Mouse (Mus musculus) thymus, postnatal 14 days (tissue): ENCODE results near the gene Nhp2.

ENCODE experiments used
- DNase-seq: peaks from one replicate; pipeline ENCODE4 v3.0.0; 2021

Nhp2 gene

DNA sequence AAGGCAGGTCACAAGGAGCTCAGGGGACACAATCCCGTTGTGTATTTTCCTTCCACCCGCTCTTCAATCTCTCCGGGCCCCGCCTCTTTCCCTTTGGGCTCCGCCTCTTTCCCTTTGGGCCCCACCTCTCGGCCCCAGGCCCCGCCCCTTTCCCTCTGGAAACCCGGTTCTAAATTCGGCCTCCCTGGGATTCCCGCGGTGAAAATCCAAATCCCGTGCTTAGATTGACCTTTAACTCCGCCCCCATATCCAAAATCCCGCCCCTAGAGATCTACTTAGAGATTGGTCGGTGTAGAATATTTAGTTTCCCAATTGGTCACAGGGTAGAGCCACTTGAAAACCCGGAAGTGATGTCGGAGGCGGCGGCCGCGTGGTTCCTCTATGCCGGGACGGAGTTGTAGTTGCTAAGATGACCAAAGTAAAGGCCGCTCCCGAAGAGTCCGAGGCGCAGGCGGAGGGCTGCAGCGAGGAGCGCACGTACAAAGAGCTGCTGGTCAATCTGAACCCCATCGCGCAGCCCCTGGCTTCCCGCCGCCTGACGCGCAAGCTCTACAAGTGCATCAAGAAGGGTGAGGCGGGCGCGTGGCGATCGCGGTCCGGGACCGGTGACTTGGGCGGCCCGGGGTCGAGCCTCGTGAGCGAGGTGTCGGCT, at the start of gene Nhp2:
Nhp2 (plus strand) TSS at position 327 of the 652 bp plus-strand sequence.
- peak; percentile 87 for DNase-seq

DNA sequence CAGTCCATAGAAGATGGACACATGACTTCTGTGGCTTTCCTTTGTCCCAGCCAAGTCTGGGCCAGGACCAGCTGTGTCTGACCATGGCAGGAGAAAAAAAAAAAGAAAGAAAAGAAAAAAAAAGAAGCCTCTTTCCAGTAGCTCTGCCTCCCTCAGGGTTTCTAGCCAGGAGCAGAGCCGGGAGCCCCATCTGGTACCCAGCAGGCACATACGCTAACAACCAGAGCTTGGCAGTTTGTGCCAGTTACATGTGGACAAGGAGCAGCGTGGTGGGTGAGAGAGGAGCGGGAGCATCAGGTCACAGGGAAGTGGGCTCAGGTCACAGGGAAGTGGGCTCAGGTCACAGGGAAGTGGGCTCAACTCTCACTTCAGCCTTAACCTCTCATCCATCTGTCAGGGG, 43.1 kb upstream of the Nhp2 start:
- no peak for DNase-seq

DNA sequence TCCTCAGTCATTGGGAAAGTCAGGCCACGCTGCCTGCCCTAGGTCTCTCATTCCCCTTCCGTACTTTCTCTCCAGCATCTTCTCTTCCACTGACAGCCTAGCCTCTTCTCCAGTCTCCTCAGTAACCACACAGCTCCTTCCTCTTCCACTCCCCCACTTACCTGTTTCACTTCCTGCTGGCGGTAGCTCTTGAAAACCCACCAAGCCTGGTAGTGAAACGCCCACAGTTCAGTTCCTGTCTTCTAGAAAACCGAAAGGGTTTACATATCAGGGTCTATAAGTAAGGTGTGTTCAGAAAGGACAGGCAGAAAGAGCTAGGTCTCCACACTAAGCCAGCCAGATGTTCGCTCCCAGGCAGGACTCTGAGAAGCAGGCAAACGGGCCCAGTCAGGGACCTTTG, 41.9 kb upstream of the Nhp2 start:
- peak; percentile 65 for DNase-seq

DNA sequence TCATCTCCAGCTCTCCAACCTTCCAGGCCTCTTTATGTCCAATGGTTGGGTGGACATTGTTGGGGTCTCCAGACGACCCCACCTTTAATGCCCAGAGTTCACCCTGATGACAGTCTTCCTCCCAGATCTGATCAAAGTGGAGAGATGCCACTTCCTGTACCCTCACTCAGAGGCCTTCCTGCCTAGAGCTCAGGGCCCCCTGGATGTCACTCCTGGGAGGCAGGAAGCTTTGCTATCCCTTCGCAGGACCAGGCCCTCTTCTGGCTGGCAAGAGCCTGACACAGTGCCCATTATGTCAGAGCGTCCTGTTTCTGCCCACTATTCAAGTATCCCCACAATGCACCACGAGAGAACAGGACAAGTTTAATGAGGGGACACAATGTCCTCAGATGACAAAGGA, 40.5 kb upstream of the Nhp2 start:
- DNase-seq: peak; percentile 60

DNA sequence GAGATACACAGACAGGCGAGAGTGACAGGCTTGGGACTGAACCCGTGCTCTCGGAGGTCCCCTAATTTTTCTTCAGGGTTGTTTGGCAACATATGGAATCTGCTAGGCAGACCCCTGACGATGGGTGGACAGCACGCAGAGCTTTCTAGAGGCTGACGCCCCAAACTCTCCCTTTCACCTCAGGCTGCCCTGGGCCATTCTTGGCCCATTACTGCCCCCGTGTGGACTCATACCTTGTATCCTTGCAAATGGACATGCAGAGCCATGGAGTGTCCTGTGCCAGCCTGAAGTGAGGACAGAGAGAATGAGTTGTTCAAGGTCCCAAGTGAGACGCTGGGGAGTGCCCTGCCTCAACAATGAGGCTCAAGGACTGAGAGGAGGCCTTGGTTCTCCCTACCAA, 36.8 kb upstream of the Nhp2 start:
- peak; percentile 75 for DNase-seq

DNA sequence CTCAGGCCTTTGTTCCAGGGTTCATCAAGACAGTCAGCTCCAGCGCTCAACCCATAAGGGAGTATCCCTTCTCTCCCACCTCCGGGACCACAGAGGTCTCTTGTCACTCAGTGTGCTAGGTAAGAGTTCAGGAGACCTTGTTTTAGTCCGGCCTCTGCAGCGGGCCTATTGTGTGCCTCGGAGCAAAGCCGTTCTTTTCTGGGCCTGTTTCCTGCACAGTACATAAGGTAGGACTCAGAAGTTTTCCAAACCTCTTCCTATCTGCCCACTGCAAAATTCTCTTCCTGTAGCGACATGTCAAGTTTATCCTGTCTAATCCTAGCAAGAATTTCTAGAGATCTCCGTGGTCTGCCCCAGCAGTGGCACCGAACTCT, 35.5 kb upstream of the Nhp2 start:
- no peak for DNase-seq

DNA sequence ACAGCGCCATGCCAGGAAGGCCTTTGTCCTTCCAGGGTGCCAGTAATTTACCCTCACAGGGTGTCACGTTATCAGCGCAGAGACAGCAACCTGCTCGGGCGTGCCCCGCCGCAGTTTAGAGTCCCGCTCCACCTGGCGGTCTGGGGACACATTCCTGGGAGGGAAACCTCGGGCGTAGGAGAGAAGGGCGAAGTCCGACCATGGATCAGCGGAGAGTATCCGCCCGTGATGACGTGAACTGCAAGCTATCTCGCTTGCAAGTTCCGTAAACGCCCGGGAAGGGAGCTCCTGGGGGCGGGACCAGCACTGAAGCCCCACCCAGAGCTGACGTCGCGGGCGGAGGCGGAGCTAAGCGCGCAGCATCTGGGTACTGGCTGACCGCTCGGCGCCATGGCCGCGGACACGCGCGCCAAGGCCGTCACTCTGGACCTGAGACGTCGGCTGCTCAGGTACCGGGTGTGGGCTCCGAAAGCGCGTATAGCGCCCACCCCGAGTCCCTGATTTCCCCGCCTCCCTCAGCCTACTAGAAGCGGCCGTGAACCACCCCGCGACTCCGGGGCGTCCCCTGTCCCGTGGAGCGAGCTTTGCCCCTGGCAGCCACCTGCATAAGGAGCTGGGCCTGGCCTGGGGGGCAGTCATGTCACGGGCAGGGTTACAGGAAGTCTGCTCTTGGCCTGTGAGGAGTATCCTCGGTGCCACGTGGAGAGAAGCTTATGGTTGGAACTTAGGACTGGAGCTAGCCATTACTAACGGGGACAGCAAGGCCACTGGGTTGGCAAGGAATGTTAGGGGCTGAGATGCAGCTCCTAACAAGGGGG, 34.9 kb upstream of the Nhp2 start, which contains the start of gene Phykpl:
Phykpl (plus strand) TSS at position 327 of the 818 bp plus-strand sequence.
- peak; percentile 96 for DNase-seq

DNA sequence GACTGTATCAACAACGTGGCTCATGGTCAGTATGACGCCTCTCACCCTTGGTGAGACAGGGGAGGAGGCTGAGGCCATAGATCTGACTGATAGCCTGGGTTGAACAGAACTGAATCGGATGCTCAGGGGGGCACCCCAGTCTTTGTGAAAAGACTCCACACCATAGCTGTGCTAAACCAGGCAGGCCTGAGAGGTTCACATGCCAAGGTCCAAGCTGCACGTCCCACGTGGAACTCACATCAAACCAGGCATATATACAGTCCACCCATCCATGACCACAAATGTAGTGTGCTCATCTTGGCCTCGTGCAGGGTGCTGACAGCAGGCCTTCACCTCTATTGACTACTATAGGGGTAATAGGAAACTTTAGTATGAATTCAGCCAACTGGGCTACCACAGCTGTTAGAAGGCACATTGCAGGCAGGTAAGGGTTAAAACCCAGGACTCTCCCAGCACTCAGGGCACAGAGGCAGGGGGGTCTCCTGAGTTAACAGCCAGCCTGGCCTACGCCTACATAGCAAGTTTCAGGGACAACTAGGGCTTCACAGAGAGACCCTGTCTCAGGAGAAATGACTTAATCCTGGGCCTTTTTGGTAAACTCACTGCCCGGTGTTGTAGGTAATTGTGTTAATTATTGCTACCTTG, 33.8 kb upstream of the Nhp2 start:
- DNase-seq: no peak

DNA sequence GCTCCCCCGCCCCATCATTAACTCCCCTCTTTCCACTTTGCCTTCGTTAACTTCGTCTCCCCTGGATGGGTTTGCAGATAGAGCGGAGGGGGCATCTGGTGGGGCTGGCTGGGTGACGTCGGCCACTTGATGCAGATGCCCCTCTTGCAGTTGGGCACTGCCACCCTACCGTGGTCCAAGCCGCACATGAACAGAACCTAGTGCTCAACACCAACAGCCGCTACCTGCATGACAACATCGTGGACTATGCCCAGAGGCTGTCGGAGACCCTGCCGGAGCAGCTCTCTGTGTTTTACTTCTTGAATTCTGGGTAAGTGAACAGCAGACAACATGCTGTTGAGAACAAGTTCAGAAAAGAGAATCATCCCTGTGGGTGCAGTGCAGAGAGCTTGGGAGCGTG, 33.1 kb upstream of the Nhp2 start:
- no peak for DNase-seq

DNA sequence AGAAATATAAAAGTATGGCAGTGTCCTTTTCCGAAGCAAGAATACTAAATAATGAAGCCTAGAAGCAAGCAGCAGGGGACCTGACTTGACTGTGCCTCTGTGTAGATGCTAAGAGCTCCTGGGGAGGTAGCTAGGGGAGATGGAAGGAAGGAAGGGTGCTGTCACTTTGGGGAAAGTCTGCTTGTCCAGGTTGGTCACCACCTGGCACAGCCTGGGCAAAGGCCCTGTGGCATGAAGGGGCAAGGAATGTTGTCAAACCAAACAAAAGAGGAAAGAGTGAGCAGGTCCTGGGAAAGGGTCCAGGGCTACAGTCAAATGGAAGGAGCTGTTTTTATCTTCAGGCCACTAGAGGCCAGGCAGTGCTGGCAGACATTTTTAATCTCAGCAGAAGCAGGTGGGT, 32.5 kb upstream of the Nhp2 start:
- DNase-seq: no peak

DNA sequence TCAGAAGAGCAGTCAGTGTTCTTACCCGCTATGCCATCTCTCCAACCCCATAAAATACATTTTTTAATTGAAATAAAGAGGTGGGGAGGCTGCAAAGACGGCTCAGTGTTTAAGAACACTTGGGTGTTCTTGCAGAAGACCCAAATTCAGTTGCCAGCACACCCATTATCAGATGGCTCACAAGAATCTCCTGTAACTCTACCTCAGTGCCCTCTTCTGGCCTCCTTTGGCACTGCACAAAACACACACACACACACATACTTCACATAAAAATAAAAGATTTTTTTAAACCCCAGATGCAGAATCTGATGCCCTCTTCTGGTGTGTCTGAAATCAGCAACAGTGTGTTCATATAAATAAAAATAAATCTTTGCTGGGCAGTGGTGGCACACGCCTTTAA, 30.7 kb upstream of the Nhp2 start:
- DNase-seq: no peak

DNA sequence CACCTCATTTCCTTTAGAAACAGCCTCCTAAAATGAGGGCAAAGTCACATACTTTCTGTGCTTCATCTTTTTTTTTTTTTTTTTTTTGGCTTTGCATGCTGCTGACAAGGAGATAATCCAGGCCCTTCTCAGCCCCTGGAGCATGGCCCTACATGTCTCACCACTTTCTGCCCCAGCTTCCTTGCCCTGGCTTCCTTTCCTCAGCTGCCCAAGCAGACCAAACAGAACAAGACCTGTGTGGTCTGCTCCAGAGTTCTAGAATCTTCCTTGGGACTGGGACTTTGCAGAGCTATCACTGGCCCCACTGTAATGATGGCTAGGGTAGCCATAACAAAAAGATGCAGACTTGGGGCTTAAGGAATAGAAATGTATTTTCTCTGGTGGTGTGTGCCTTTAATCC, 29.5 kb upstream of the Nhp2 start:
- DNase-seq: no peak

DNA sequence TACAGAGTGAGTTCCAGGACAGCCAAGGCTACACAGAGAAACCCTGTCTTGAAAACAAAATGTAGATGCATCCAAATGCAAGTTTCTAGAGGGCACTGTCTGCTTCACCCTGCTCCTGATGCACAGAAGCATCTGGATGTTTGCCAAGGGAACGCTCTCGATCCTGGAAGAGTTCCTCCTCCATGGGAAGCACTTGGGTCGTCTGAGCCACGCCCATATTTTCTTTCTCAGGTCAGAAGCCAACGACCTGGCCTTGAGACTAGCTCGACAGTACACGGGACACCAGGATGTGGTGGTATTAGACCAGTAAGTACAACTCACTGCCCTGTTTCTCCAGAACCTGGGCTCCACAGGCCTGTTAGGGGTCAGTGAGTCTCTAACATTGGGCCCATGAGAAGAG, 28.4 kb upstream of the Nhp2 start:
- no peak for DNase-seq

DNA sequence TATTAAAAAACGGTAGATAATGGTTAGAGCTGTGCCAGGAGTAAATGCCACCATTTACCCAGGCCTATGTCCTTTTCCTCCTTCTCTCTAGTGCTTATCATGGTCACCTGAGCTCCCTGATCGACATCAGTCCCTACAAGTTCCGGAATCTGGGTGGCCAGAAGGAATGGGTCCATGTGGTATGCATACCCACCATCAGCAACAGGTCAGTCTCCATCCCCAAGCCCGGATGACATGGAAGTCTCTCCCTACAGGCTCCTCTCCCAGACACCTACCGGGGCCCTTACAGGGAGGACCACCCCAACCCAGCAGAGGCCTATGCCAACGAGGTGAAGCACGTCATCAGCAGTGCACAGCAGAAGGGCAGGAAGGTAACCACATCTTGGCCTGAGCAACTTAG, 27.6 kb upstream of the Nhp2 start:
- no peak for DNase-seq

DNA sequence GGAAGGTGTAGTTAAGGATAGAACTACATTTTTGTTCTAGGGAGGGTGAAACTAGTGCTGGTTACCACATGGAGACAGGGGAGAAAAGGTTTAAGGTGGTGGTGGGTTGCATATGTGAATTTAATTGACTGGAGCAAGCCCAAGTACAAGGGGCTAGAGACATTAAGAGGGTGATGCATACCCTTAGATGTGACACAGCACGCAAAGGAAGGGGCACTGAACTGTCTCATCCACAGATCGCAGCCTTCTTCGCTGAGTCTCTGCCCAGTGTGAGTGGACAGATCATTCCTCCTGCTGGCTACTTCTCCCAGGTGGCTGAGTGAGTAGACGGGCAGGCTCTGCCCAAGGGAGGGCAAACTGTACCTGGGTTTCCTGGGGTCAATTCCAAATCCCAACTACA, 26.2 kb upstream of the Nhp2 start:
- DNase-seq: no peak

DNA sequence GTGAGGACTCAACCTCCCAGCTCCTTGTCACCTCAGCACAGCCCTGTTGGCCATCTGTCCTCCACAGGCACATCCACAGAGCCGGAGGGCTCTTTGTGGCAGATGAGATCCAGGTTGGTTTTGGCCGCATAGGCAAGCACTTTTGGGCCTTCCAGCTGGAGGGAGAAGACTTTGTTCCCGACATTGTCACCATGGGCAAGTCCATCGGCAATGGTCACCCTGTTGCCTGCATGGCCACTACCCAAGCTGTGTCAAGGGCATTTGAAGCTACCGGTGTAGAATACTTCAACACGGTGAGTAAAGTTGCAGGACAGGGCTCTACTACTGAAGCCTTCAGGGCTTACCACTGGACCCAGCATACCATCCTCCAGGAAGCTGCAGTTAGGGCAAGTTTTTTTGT, 25.7 kb upstream of the Nhp2 start:
- DNase-seq: no peak

DNA sequence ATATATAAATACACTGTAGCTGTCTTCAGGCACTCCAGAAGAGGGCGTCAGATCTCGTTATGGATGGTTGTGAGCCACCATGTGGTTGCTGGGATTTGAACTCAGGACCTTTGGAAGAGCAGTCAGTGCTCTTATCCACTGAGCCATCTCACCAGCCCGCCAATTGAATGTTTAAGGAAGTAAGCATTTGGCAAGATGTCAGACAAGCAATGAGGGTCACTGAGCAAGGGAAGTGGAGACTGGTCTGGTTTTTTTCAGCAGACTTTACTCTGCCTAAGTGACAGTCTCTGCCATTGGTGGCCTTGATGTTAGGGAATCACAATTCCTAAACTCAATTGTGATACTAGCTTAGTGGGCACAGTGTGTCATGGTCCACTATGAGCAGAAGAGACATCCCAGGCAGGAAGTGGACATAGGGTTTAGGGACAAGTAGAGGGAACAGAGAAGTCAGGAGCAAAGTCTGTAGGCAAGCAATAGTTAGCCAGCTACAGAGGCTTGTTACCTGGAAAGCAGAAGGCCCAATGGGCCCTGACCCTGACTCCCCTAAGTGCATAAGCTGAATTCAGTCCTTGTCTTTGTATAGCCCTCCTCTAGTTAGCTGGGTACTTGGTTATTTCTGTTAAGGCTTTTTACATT, 24.7 kb upstream of the Nhp2 start:
- DNase-seq: no peak

DNA sequence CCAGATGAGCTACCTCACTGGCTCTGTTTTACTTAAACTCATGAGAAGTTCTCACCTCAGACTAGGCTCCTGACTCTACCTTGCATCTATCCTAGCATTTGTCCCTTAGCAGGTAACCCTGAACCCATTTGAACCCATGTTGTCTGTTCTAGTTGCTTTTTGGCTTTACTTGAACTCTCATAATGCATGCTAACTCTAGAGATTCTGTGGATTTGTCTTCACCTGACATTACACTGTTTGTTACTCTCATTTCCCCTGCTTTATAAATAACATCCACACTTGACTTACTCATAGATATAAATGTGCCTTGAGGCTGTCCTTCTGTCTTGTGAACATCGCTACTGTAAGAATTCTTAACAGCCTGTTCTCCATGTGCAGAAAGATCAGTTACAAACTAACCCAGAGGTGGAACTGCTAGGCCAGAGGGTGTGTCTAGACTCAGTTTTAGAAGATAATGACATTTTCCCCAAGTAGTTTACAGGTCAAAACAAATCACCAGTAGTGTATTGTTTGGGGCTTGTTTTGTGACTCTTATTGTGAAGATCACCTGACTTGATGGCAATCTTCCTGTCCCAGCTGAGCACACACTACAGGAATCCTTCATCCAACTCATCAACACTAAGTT, 24.0 kb upstream of the Nhp2 start:
- no peak for DNase-seq

DNA sequence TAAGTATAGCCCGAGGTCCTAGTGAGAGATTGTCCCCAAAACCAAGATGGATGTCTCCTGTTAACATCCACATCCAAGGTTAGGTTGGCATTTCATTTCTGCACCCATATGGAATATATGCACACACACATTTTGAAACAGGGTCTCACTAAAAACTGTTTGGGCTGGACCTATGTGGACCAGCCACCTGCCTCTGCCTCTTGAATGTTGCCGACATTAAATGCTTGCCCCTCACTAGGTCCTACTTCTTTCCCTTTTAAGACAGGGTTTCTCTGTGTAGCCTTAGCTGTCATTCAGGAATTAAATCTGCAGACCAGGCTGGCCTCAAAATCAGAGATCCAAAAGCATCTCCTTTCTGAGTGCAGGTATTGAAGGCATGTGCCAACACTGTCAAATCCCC, 22.0 kb upstream of the Nhp2 start:
- DNase-seq: no peak

DNA sequence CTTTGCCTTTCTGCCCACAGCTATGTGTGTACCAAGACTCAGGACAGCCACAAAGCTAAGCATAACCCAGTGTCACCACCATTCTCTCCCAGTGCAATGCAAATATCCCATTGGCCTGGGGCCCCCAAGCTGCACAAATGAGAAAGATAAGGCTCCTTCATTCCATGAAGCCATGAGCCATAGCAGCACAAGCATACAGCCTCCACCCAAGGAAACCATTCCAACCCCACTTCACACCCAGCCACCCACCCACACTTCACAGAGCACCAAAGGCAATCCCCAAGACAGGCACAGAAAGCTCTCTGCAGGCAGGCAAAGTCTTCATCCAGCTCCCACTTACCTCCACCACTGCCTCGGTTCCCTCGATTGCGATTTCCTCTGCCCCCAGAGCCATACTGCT, 17.3 kb upstream of the Nhp2 start:
- DNase-seq: no peak

DNA sequence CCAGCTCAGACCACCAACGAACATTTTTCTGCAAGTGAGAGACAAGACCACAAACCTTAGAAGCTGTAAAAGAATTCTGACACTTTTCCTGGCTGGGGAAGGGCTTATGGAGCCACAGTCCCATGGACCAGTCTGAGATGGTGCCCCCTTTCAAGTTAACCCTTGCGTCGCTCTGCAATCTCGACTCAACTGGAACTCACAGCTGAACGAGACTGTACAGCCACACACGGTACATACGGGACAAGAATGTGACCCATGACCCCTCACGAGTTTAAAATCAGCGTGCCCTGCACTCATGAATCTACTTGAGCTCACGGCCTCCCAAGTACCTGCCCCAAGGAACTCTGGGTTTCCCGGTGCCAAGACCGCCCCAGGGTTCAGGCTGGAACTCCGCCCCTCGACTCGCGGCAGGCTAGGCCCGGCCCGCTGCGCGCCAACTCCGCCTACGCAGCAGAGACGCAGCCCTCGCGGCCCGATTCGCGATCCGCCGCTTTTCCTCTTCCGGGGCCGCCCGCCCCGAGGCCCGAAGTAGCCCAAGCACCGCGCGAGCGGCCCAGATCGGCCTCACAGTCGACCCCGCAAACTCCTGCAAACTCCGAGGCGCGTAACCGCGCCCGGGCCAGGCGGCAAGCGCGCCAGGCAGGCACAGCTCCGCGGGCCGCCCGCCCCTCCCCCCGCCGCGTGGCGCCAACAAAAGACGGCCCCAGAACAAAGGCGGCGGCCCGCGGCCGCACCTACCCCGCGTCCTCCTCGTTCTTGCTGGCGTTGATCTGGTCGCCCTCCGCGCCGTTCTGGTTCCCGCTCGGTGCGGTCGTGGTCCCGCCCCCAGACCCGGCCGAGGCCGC, 13.7 kb upstream of the Nhp2 start:
- peak; percentile 91 for DNase-seq

DNA sequence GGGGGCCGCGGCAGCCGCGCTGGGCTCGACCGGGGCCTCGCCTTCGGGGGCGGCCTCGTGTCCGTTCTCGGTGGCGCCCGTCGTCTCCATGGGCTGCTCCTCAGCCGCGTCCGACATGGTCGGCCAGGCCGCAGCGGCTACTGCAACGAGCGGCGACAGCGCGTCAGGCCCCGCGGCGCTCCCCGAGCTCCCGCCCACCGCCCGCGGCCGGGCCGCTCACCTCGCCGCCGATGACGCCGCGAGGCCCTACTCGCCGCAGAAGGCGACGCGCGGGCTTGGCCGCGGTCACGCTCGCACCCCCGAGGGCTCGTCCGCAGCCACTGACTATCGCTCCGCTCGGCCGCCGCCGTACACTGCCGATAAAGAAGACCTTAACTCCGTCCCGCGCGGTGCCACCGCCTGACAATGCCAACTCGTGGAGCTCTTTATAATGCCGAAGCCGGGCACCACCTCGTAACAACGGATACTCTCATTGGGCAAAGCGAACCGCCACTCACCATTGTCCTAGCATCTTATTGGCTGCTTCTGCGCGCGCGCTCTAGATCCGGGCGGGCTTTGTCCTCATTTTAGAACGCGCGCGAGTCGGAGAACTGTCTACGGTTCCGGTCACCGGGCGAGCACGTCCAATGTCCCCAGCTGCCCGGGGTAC, 13.0 kb upstream of the Nhp2 start, which contains the start of gene Hnrnpab:
Hnrnpab (minus strand) TSS at position 401 of the 649 bp plus-strand sequence.
- peak; percentile 97 for DNase-seq
